Mouse (Mus musculus): ENCODE measurements at regions not wholly inside any gene's neighbourhood (a gene's known extent, or its start where the extent isn't known, plus 50 kb on each side); places are given as distances from the start of the nearest gene placed in this dataset.

- no peak for TF ChIP-seq GATA4 (IDR thresholded peaks at IDR 0.05; ENCODE audit: insufficient replicate concordance, low read length)
These were observed 96.4 kb upstream of the Slc45a1 start for GRCm38 (mm10) chr4:150748099-150749000.

GRCm38 (mm10) chr4:150746430-150746923 lies 94.5 kb upstream of the Slc45a1 start:
- TF ChIP-seq GATA4 (IDR thresholded peaks at IDR 0.05; ENCODE audit: insufficient replicate concordance, low read length) = no peak

GRCm38 (mm10) chr4:150745529-150746429 lies 93.8 kb upstream of the Slc45a1 start:
- TF ChIP-seq GATA4 (IDR thresholded peaks at IDR 0.05; ENCODE audit: insufficient replicate concordance, low read length) = peak; percentile 33; the same call in 1 of the 2 replicates

GRCm38 (mm10) chr4:150743508-150743907 lies 91.5 kb upstream of the Slc45a1 start:
- TF ChIP-seq GATA4 (IDR thresholded peaks at IDR 0.05; ENCODE audit: insufficient replicate concordance, low read length) = no peak

GRCm38 (mm10) chr4:150743103-150743502 lies 91.1 kb upstream of the Slc45a1 start:
- no peak for TF ChIP-seq GATA4 (IDR thresholded peaks at IDR 0.05; ENCODE audit: insufficient replicate concordance, low read length)

- TF ChIP-seq GATA4 (IDR thresholded peaks at IDR 0.05; ENCODE audit: insufficient replicate concordance, low read length) = no peak
These were observed 89.8 kb upstream of the Slc45a1 start for GRCm38 (mm10) chr4:150741810-150742209.

GRCm38 (mm10) chr4:150740167-150740566 lies 88.2 kb upstream of the Slc45a1 start:
- TF ChIP-seq GATA4 (IDR thresholded peaks at IDR 0.05; ENCODE audit: insufficient replicate concordance, low read length) = no peak

- no peak for TF ChIP-seq GATA4 (IDR thresholded peaks at IDR 0.05; ENCODE audit: insufficient replicate concordance, low read length)
These were observed 86.8 kb upstream of the Slc45a1 start for GRCm38 (mm10) chr4:150738736-150739135.

GRCm38 (mm10) chr4:150730061-150730812 lies 78.3 kb upstream of the Slc45a1 start:
- TF ChIP-seq GATA4 (IDR thresholded peaks at IDR 0.05; ENCODE audit: insufficient replicate concordance, low read length) = peak; percentile 65; the same call in 1 of the 2 replicates

- TF ChIP-seq GATA4 (IDR thresholded peaks at IDR 0.05; ENCODE audit: insufficient replicate concordance, low read length) = no peak
These were observed 74.6 kb upstream of the Slc45a1 start for GRCm38 (mm10) chr4:150726539-150726938.

- TF ChIP-seq GATA4 (IDR thresholded peaks at IDR 0.05; ENCODE audit: insufficient replicate concordance, low read length) = peak; percentile 89
These were observed 74.1 kb upstream of the Slc45a1 start for GRCm38 (mm10) chr4:150726136-150726480.

GRCm38 (mm10) chr4:150725443-150726135 lies 73.6 kb upstream of the Slc45a1 start:
- no peak for TF ChIP-seq GATA4 (IDR thresholded peaks at IDR 0.05; ENCODE audit: insufficient replicate concordance, low read length)

GRCm38 (mm10) chr4:150724823-150725222 lies 72.8 kb upstream of the Slc45a1 start:
- no peak for TF ChIP-seq GATA4 (IDR thresholded peaks at IDR 0.05; ENCODE audit: insufficient replicate concordance, low read length)

GRCm38 (mm10) chr4:150721619-150722283 lies 69.8 kb upstream of the Slc45a1 start:
- TF ChIP-seq GATA4 (IDR thresholded peaks at IDR 0.05; ENCODE audit: insufficient replicate concordance, low read length) = no peak
